Mouse (Mus musculus): ENCODE data around the gene Lhx6.

DNA sequence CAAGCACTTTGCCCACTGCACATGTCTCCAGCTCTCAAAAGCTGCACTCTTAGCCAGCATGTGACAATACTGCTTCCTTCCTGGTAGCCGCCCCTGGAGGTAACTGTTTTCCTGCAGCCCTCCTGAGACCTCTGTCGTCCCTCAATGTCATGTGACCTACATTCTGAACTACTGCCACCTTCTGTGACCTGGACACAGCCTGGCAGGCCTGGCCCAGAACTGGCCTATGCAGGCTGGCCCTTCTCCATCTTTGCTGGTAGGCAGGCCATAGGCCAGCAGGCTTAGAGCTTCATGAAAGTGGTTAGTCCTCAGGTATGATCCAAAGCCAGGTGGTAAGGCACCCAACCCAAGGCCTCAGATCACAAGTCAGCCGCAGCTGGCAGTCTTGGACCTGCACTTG is 31.4 kb downstream of the Lhx6 start:
- no peak for TF ChIP-seq CTCF (conservative IDR thresholded peaks at IDR 0.05; ENCODE audit: insufficient read depth, insufficient read length, low read depth, low read length)
- TF ChIP-seq POLR2A (IDR thresholded peaks at IDR 0.05; ENCODE audit: low read depth, low read length) = no peak

All from kidney, adult 2 months (tissue).